Mouse (Mus musculus): ENCODE results near the gene Tnni1. TPM values are rescaled to one million over a fixed set of nuclear protein-coding genes. Genes with fewer than 3 reads are reported as not detected.

The Tnni1 gene
- polyA plus RNA-seq (2012; ENCODE audit: low replicate concordance), result 0.42 TPM in 1 of 2 replicates, not detected in the other

DNA sequence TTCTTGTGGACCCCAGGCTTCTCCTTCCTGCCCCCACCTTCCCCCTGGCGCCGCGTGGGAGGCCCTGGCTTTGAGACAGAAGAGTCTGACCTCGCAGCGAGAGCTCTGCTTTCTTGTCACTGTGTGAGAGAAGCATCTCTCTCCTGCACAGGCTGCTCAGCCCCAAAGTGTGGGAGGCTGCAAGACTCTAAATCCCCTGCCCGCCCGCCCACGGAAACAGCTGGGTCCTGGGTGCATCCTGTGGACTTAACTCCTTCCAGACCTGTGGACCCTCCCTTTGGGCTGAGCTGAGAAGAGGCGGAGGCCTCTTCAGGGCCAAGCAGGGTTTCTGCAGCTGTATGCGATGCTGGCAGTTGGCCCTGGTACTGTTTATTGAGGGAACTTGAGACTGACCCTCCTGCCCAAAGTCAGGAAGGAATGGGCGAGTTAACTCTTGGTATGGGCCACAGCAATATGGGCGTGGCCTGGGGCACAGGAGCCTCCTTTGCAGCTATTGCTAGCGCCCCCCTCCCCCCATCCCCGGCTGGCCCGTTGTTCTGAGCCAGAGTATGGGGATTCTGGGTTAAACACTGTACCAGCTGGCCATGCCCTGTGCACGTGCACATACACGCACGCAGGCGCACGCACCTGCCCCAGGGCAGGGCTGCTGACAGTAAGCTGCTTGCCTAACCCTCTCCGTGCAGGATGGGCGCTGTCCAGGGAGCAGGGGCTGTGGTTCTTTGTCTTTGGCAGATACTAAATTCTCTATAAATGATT lies at the start of gene Tnni1:
Tnni1 (plus strand) TSS at position 655 of the 756 bp plus-strand sequence.

DNA sequence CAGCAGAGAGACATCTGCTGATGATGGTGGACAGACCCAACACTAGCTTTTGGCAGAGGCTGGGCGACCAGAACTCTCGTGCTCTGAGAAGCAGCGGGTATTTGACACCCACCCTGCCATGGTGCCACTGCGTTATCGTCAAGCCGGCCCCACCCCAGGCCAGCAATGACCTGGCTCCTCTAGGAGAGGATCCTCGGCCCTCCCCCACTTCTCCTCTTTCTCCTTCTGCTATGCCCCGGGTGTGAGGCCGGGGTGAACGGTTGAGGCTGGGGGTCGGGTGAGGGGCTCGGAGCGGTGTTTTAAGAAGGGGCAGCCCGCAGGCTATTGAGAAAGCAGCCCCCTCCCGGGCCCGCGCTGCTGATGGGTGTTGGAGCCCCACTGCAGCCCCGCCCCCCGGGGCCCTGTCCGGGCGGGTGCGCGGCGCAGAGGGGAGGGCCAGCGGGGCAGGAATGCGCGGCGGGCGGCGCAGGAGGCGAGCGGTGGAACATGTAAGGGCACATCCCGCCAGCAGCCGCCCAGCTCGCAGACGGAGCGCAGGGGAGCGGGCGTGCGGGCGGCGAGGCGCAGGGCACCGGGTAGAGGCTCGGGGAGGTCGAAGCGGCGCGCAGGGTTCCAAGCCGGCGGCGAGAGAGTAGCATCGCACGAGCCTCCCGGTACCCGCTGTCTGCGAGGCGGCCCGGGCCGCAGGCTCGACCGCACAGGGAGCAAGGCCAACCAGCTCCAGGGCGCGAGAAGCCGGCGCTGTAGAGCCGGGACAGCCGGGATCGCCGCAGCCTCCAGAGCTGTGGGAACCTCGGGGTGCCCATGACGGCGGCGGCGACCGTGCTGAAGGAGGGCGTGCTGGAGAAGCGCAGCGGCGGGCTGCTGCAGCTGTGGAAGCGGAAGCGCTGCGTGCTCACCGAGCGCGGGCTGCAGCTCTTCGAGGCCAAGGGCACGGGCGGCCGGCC lies 13.3 kb upstream of the Tnni1 start, which contains the start of gene Phlda3:
Phlda3 (plus strand) TSS at position 475 of the 947 bp plus-strand sequence.

DNA sequence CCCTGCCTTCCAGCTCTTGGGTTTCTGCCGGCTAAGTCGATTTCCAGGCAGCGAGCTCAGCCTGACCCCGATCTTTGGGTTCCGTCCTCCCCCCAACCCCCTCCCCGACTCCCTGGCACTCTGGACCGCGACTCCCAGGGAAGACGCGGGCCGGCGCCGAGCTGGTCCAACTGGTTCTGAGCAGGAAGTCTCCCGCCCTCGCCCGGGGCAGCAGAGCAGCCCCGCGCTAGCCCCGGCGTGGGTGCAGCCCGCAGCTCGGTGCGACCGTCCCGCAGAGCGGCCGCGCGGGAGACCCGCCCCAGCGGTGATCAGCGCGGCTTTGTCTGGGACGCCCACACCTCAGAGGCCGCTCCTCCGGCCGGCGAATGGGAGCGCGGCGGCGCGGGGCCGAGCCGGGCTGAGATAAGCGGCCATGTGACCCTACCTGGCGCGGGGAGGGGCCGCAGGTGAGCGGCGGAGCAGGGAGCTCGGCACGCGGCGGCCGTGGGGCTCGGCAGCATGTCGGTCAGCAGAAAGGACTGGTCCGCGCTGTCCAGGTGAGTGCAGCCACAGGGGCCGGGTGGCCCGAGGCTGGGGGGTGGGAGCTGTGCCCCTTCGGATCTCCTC lies 39.4 kb downstream of the Tnni1 start, which contains the start of gene Lad1:
Lad1 (plus strand) TSS at position 118 of the 606 bp plus-strand sequence.

DNA sequence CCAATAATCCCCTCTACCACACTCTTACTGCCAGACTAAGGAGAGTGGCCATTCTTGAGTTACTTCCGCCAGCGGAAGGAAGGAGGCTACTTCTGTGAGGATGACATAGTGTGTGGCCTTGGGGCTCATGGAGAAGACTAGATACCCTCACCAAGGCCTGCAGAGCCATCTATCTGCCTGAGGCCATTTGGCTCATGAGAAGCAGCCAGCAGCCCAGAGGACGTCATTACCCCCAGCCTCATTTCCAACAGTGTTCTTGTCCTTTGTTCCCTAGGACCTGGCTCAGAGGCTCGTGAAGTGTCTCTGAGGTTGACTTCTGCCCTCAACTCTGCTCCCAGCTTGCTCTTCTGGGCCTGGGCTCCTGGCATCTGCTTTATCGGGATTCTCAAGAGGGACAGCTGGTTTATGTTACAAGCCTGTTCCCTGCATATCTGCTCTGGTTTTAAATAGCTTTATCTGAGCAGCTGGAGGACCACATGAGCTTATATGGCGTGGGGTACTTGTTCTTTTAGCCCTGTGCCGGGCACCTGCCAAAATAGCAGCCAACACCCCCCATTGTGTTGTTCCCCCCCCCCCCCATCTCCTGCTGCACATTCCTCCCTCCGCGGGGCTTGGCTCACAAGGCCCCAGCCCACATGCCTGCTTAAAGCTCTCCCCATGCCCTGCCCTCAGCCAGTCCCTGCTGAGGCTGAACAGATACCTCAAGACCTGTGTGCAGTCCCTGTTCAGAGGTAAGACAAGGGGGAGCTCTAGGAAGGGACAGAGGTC lies 56.7 kb downstream of the Tnni1 start, which contains the start of gene Tnnt2:
Tnnt2 (plus strand) TSS at position 639 of the 768 bp plus-strand sequence.

Other genes with a start within 250 kb of the Tnni1 start
- gene Nav1, start 172.1 kb upstream of the Tnni1 start, polyA plus RNA-seq (2012; ENCODE audit: low replicate concordance), result 26.9 and 27.6 TPM in 2 replicates
- 34.8 and 34.9 TPM in 2 replicates for gene Csrp1, start 59.4 kb upstream of the Tnni1 start, polyA plus RNA-seq (2012; ENCODE audit: low replicate concordance)
- gene Phlda3, start 13.3 kb upstream of the Tnni1 start, polyA plus RNA-seq (2012; ENCODE audit: low replicate concordance), result 2.3 and 2.8 TPM in 2 replicates
- 3.9 and 6.1 TPM in 2 replicates for gene Lad1, start 39.2 kb downstream of the Tnni1 start, polyA plus RNA-seq (2012; ENCODE audit: low replicate concordance)
- gene Tnnt2, start 56.9 kb downstream of the Tnni1 start, polyA plus RNA-seq (2012; ENCODE audit: low replicate concordance), result 0.13 and 0.20 TPM in 2 replicates
- not detected in 2 replicates for gene Pkp1, start 139.8 kb downstream of the Tnni1 start, polyA plus RNA-seq (2012; ENCODE audit: low replicate concordance)
- gene Igfn1, start 226.9 kb downstream of the Tnni1 start, polyA plus RNA-seq (2012; ENCODE audit: low replicate concordance), result 0.02 and 0.03 TPM in 2 replicates
- 7.1 and 12.5 TPM in 2 replicates for gene Tmem9, start 228.7 kb downstream of the Tnni1 start, polyA plus RNA-seq (2012; ENCODE audit: low replicate concordance)